Mouse (Mus musculus) adrenal gland, adult 2 months (tissue): ENCODE data around the gene Picalm. TPM values are rescaled to one million over a fixed set of nuclear protein-coding genes. Genes with fewer than 3 reads are reported as not detected.
"Not testable (repeated sequence)": the region's sequence is repeated elsewhere in the genome, so short reads cannot be mapped to it uniquely, and the experiment has no call there.

Experiments
- DNase-seq: peaks from one replicate; pipeline ENCODE4 v3.0.0; 2021
- polyA plus RNA-seq: library from polyadenylated mRNA; depleted of rRNA; stranded (reverse); fragments of >200 nt; gene quantifications from 2 replicates; pipeline ENCODE4 v1.2.3, GENCODE M21; 2012; rRNA removed
- total RNA-seq, 2 experiments: library from RNA; stranded (reverse); gene quantifications; 2 replicates each; pipeline ENCODE4 v1.2.3; 2021

Gene Picalm
- total and polyA plus RNA-seq, 3 experiments: 53.3 to 160 (median 153) TPM

GRCm38 (mm10) chr7:90210947-90211346 is 80.9 kb downstream of the Picalm start:
- no peak for DNase-seq

- DNase-seq: no peak
Observed at GRCm38 (mm10) chr7:90216511-90216910, 86.5 kb downstream of the Picalm start.

DNA sequence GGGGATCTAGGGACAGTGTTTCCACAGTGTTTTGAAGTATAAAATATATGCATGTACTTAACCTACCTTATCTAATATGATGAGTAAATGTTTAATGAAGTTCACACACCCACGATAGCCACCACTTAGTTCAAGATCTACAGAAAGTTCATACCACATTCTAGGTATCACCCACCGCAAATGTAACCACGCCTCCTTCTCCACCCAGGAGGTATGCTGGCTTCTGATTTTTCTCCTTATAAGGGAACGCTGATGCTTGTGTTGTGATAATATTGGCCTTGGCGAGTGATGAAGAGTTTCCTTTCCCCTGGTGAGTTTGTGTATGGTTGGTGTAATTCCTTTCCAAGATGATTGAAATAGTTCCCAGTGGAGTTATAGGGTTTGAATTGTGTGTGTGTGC is 88.1 kb downstream of the Picalm start:
- DNase-seq: no peak

GRCm38 (mm10) chr7:90221487-90221886 is 91.5 kb downstream of the Picalm start:
- DNase-seq: no peak

DNA sequence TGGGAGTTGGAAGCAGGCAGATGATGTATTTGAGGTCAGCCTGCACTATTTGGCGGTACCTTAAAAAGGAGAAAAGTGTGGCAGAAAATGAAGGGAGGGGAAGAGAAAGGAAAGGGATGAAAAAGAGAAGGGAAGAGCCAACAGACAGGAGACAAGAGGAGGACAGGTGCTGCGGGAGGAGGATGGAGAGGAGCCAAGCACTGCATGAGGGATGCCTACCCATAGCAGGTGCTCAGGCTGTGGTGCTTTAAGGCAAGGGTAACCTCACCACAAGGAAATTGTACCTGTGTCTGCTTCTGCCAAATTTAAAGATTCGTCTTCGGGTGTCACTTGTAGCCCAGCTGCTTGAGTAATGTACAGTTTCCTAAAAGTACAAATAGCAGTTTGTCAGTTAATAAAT is 98.1 kb downstream of the Picalm start:
- DNase-seq: no peak

GRCm38 (mm10) chr7:90228884-90229283 is 98.9 kb downstream of the Picalm start:
- not testable (repeated sequence) for DNase-seq

DNA sequence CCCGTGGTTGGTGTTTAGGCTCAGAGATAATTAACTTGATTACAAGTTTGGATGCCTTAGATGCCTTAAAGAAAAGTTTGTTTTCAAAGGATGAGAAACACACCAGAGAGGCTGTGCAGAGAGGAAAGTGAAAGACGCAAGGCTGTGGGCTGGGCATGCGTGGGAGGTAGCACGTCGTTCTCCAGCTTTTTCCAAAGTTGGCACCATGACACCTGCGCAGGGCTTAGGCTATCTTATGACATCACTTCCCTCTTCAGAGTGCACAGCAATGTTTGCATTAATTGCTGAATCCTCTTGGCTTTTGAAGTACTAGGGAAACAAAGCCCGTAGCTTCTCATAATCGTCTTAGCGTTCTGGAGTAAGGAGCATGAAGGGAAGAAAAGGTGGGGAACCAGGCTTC is 101.4 kb downstream of the Picalm start:
- DNase-seq: no peak

DNA sequence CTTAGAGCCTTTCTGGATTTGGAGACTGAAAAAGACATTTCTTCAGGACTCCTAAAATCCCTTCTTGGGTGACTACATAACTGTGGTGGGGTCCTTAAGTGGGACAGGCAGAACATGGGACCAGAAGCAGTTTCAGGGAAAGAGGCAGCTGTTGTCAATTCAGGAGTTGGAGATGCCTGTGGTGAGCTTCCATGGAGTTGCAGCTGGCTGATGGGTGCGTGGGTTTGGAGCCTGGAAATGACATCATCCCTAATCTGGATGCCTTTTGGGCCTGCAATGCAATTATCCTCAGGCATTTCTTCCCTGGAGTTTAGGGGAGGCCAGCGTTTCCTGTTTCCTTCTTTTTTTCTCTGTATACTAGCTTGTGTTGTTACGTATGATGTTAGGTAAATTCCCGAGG is 103.9 kb downstream of the Picalm start:
- no peak for DNase-seq

GRCm38 (mm10) chr7:90236289-90236905 is 106.4 kb downstream of the Picalm start:
- no peak for DNase-seq

DNA sequence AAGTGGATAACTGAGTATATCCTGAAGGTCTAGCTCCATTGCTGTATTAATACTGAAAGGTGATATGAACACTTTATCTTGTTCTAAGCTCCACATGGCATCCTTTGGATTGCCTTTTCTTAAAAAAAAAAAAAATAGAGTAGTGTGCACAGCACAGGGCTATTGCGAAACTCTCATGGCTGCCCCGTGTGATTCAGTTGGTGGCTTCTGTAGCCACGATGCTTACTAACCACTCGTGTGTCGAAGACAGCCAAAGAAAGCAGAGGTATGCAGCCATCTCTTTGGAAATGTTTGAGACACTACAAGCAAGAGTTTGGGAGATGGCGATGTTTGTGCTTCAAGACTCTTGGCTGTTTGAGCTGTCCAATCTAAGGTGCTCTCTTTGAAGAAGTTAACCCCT is 113.1 kb downstream of the Picalm start:
- no peak for DNase-seq

GRCm38 (mm10) chr7:90243643-90244042 is 113.6 kb downstream of the Picalm start:
- no peak for DNase-seq

- no peak for DNase-seq
Observed at GRCm38 (mm10) chr7:90252946-90253345, 122.9 kb downstream of the Picalm start.

GRCm38 (mm10) chr7:90258701-90259100 is 128.7 kb downstream of the Picalm start:
- DNase-seq: no peak

DNA sequence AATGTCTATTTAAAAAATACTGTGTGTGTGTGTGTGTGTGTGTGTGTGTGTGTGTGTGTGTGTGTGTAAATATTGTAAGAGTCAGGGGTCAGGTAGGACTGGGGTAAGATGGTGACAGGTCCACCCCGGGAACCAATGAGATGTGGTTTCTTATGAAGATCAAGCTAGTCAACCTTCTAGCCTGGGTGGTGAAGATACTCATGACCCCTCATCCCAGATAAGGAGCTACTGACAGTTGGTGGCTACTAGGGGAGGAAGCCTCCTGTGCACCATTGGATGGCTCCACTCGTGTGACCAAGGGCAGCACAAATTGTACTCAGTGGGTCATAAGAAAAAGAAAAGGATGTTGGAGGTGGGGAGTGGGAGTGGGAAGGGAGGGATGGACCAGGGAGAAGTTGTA is 129.9 kb downstream of the Picalm start:
- no peak for DNase-seq

- DNase-seq: no peak
Observed at GRCm38 (mm10) chr7:90261902-90262599, 132.0 kb downstream of the Picalm start.

Other genes starting within 250 kb of the Picalm start
- under 1 TPM; 0.14 to 0.28 TPM for gene Ccdc81, start 226.6 kb upstream of the Picalm start, total RNA-seq
- gene Ccdc81, start 226.6 kb upstream of the Picalm start, polyA plus RNA-seq: not detected in 2 replicates
- gene Hikeshi, start 189.0 kb upstream of the Picalm start, total RNA-seq: 10 to 100 TPM; 84.6 to 85.3 TPM
- gene Hikeshi, start 189.0 kb upstream of the Picalm start, polyA plus RNA-seq: 36.6 and 69.6 TPM in 2 replicates
- 10 to 100 TPM; 49.3 to 71.0 TPM for gene Eed, start 149.2 kb upstream of the Picalm start, total RNA-seq
- 5.7 and 10.6 TPM in 2 replicates for gene Eed, start 149.2 kb upstream of the Picalm start, polyA plus RNA-seq
- gene Ccdc83, start 135.6 kb downstream of the Picalm start, total RNA-seq: not detected
- not detected in 2 replicates for gene Ccdc83, start 135.6 kb downstream of the Picalm start, polyA plus RNA-seq
- 1 to 10 TPM; 6.2 to 8.8 TPM for gene Sytl2, start 172.0 kb downstream of the Picalm start, total RNA-seq
- 0.77 and 1.8 TPM in 2 replicates for gene Sytl2, start 172.0 kb downstream of the Picalm start, polyA plus RNA-seq